Mouse (Mus musculus): ENCODE measurements around the gene Ppp1r9b.
"Not testable (repeated sequence)": the region's sequence is repeated elsewhere in the genome, so short reads cannot be mapped to it uniquely, and the experiment has no call there.

Gene Ppp1r9b

GRCm38 (mm10) chr11:95000128-95000527 is 9.3 kb downstream of the Ppp1r9b start:
- no peak for DNase-seq

- DNase-seq = peak; percentile 82
Observed at GRCm38 (mm10) chr11:95000548-95000947, 9.7 kb downstream of the Ppp1r9b start.

GRCm38 (mm10) chr11:95001058-95001457 is 10.2 kb downstream of the Ppp1r9b start:
- DNase-seq = peak; percentile 84

- DNase-seq = no peak
Observed at GRCm38 (mm10) chr11:95001584-95002347, 10.9 kb downstream of the Ppp1r9b start.

- DNase-seq = no peak
Observed at GRCm38 (mm10) chr11:95002705-95003104, 11.9 kb downstream of the Ppp1r9b start.

GRCm38 (mm10) chr11:95004136-95004936 is 13.5 kb downstream of the Ppp1r9b start:
- no peak for DNase-seq

- no peak for DNase-seq
Observed at GRCm38 (mm10) chr11:95004937-95005198, 14.0 kb downstream of the Ppp1r9b start.

GRCm38 (mm10) chr11:95006038-95006437 is 15.2 kb downstream of the Ppp1r9b start:
- DNase-seq = peak; percentile 52

- DNase-seq = peak; percentile 93
Observed at GRCm38 (mm10) chr11:95006525-95007219, 15.8 kb downstream of the Ppp1r9b start.

GRCm38 (mm10) chr11:95007418-95007817 is 16.6 kb downstream of the Ppp1r9b start:
- DNase-seq = no peak

- DNase-seq = peak; percentile 48
Observed at GRCm38 (mm10) chr11:95008661-95009628, 18.1 kb downstream of the Ppp1r9b start.

GRCm38 (mm10) chr11:95009629-95010014 is 18.8 kb downstream of the Ppp1r9b start, which contains the start of gene Samd14:
Gene Samd14, plus strand, starts transcription at chr11:95009879.
- peak; percentile 85 for DNase-seq

- DNase-seq = peak; percentile 60
Observed at GRCm38 (mm10) chr11:95010141-95010739, 19.4 kb downstream of the Ppp1r9b start.

- not testable (repeated sequence) for DNase-seq
Observed at GRCm38 (mm10) chr11:95010841-95011403, 20.1 kb downstream of the Ppp1r9b start.

GRCm38 (mm10) chr11:95011416-95011815 is 20.6 kb downstream of the Ppp1r9b start:
- DNase-seq = no peak

GRCm38 (mm10) chr11:95012075-95012474 is 21.2 kb downstream of the Ppp1r9b start:
- no peak for DNase-seq

- peak; percentile 54 for DNase-seq
Observed at GRCm38 (mm10) chr11:95012487-95012886, 21.7 kb downstream of the Ppp1r9b start.

GRCm38 (mm10) chr11:95015484-95015883 is 24.6 kb downstream of the Ppp1r9b start:
- DNase-seq = no peak

- no peak for DNase-seq
Observed at GRCm38 (mm10) chr11:95022237-95022992, 31.6 kb downstream of the Ppp1r9b start.

GRCm38 (mm10) chr11:95023481-95023880 is 32.6 kb downstream of the Ppp1r9b start:
- DNase-seq = no peak

Measured in kidney, postnatal 10 days (tissue).